Mouse (Mus musculus) adipocyte (in vitro differentiated cells): ENCODE data around the gene Grk6.
"Not testable (repeated sequence)": the region's sequence is repeated elsewhere in the genome, so short reads cannot be mapped to it uniquely, and the experiment has no call there.

ENCODE experiments used
- DNase-seq: peaks from one replicate; pipeline ENCODE4 v3.0.0-alpha.2; 2016; ENCODE audit warnings: low spot score

The Grk6 gene

DNA sequence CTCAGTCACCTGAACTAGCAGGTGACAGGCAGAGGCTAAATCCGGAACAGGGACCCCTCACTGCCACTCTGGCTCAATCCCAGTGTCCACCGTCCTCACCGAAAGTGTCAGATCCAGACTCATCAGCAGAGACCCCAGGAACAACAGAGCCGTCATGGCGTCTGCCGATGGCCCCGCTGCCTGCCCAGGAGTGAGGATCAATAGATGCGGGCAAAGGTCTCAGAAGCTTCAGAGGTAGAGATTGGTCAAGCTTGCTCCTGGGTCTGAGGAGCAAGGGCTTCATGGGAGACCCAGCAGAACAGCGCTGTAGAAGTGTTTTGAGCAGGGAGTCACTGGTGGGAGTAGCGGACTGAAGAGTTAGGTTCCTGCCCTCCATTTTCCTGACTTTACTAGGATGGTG is 18.3 kb upstream of the Grk6 start, which contains the start of gene F12:
Gene F12 (minus strand): TSS at position 181 of the 400 bp plus-strand sequence.
- DNase-seq, result no peak

DNA sequence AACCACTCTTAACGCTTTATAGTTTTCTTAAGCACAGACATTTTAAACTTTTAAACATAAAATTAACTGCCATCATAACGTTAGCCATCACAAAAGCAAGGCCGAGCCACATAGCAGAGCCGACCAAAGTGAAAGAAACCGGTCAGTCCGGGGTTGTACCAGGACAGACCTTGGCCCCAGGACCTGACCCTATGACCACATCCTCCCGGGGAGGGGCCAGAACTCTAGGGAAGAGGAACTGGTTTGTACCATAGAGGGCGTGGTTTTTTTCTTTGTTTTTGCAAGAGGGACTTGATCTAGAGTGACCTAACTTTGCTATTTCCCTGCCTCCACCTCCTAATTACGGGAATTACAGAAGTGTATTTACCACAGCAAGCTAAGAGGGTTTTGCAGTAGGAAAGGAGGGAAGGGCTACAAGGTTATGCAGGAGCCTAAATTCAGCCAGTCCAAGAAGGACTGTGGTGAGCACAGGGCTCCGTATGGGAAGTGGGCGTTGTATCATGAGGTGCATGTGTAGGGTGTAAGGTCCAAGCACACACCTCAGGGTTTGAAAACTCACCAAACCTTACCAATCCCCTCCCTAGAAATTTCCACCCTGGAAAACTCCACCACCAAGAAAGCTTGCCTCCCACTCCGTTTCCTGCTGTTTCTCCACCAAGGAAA is 15.5 kb upstream of the Grk6 start:
- DNase-seq, result peak; percentile 37

DNA sequence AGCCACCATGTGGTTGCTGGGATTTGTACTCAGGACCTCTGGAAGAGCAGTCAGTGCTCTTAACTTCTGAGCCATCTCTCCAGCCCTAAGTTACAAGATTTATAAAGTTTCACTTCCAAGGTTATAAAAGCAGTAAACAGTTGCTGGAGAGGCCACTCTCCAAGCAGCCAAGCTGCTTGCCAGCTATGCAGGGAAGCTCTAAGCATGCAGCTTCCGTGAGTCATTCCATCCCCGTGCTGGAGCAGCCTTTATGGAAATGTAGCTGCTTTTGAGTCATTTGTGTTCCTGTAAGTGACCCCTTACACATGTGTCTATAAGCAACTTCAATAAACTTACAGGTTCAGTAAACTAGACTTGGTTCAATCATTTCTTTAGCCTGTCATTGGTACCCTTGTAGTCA is 14.3 kb upstream of the Grk6 start:
- no peak for DNase-seq

DNA sequence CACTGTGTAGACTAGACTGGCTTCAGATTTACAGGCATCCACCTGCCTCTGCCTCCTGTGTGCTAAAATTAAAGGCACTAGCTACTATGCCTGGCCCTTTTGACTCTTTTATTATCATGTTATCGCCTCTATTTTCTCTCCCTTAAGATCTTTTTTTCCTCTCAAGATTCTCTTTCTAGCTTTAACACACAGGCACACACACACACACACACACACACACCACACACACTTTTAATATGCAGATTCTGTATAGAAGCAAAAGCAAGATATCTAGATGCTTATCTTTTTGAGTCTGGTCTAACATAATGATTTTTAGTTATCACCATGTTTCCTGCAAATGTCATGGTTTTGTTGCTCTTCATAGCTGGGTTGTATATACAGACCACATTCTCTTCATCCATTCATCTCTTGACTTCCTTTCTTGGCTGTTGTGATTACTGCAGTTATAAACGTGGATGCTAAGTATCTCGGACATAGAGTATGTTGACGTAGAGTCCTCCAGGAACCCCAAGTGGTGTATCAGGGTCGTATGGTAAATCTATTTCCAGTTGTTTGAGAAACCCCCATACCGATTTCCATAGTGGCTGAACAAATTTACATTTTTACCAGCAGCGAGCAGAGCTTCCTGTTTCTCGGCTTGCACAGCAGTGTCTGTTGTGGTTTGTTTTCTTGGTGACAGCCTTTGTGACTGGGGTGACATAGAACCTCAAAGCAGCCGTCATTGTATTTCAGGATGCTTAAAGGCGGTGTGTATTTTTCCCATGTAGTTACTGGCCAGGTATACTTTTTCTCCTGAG is 12.8 kb upstream of the Grk6 start:
- DNase-seq, result no peak

DNA sequence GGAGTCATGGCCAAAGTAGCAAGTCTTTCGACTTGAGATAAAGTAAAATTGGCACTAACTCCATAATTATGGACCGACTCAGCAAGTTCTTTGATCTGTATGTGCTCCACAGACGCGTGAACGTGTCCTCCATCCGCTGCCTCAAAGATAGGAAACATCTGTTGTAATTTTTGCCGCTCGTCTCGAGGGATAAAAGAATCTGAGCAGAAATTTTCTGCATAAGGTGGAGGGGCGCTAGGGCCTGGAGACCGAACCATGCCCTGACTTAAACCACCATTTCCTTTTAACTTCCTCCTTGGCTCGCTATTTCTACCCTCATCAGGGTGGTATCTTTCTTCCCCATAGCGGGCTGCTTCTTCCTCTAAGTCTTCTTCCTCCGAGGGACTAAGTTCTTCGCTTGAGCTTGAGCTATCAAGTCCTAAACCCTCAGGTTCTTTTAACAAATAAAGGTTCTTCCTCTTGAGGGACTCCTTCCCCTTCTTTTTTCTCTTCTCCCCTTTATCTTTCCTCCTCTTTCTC is 7.7 kb upstream of the Grk6 start:
- DNase-seq, result not testable (repeated sequence)

DNA sequence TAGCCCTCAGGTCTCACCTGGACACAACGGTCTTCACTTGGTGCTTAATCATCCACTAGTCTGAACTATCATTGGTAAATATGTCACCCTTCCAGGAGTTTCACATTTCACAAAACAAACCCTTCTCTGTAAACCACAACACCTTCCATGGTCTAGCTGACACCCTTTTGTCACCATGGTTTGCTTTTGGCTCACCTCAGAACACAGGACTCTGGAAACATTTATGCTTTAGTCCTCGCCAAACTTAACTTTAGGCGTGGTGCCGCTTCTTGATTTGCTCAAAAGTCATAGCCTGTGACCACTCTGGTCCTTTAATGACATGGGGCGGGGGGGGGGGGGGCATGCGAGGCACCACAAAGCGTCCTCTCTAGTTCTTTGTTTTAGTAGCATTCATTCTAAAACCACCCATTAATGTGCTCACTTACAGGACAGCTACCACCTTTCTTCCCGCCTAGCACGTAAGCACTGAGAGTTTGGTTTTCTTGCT is 1.0 kb upstream of the Grk6 start:
- DNase-seq, result no peak

DNA sequence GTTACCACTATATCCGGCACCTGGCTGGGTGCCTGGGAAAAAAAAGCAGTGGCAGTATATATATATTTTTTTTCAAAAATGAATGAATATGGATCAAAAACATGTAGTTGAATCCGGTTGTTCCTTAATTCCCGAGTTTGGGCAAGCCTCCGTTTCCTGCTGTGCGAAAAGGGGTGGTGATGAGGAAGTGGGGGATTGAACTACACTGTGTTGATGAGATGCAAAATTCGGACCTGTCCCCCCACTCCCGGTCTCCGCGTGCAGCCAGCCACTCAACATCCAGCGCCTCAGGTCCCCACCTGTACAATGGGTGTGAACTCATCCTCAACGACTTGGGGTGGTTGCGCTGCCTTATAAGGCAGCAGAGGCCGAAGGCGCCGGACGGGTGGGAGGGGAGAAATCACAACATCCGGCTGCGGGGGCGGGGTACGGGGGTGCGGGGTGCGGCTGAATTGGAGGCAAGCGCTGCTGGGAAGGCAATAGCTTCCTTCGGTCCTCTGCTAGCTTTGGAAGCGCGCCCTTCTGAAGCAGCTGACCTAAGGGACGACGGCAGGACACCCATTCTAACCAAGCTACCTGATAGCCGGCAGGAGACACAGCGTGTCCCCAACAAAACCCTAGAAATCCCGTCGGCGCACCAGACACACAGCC is 461 bp upstream of the Grk6 start:
- DNase-seq, result no peak

DNA sequence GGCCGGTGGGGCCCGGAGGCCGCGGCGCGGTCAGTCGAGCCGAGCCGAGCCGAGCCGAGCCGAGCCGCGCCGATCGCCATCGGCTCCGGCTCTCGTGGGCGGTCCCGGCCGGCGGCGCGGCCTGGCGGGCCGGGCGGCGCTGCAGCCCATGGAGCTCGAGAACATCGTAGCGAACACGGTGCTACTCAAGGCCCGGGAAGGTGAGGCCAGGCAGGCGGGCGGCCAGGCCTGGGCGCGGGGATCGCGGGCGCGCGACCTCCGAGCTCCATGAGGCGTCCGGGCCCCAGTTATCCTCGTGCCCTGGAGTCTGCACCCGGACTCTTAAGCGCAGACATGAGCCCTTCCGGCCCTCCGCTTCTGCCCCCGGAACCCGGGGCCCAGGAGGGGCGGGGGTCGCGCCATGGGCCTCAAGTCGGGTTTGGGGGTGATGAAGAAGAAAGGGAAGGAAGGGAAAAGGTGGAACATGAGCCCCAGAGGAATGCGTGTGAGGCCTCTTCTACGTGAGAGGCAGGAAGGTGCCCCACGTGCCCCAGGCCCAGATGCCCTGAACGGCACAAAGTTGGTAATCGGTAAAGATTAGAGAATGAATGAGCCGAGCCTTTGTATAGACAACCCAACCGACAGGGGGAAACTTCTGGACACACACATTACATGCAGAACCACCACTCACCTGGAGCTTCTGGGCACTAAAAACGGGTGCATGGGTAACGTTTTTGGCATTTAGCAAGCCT is 654 bp downstream of the Grk6 start:
- DNase-seq, result peak; percentile 42

DNA sequence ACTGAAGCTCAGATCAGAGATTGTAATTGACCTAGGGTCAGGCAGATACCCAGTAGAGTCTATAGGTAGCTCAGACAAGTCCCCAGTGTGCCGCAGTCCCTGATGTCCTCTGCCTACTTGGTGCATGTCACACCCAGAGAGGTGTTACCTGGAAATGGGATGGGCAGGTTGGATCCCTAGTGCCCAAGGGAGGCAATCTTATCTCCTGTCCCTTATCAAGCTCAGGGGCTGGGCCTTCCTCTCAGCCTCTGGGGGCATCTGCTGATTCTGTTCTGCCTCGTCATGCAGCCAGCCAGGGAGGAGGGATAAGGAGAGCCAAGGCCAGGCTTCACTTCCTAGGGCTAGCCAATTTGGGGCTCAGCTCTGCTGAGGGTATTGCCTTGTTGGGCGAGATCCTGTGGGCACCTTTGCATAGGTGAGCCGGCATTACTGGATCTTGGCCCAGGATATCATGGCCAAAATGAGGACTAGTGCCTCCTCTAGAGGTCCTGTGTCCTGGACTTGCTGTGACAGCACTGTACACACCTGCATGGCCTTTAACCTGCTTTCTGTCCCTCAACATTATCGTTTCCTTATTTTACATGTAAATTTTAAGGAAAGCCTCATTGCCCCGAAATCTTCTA is 1.7 kb downstream of the Grk6 start:
- DNase-seq, result no peak

DNA sequence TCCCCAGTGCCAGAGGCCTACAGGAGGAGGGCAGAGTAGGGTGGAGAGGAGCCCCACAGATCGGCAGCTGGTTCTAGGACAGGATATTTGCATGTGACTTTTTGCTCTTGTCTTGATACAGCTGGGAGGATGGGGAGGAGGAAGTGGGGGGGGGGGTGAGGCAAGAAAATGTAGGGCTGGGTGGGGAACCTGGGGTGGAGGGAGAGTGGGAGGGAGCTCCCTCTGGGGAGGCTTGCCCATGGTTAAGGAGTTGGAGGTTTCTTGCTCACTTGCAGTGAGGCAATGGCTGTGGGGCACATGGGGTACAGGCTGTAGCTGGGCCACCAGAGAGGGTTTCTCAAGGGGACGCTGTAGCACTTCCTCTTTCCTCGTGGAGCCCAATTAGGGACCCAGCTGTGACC is 2.7 kb downstream of the Grk6 start:
- DNase-seq, result no peak

DNA sequence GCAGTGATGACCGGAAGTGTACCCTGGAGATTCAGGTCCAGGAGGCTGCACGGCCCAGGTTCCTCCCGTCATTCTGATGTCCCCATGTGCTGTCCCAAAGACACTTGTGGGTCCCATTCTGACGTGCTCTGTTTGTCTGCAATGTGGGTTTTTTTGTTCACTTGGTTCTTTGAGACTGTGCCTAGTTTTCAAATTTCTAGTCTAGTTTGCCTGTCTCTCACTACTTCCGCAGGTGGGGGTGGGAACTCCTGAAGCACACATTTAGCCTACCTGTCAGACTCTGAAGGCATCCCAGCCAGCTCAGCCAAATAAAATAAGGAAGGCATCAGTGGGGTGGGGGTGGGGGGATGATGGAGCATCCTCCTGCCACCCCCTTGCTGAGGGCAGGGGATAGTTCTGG is 3.3 kb downstream of the Grk6 start:
- DNase-seq, result no peak

DNA sequence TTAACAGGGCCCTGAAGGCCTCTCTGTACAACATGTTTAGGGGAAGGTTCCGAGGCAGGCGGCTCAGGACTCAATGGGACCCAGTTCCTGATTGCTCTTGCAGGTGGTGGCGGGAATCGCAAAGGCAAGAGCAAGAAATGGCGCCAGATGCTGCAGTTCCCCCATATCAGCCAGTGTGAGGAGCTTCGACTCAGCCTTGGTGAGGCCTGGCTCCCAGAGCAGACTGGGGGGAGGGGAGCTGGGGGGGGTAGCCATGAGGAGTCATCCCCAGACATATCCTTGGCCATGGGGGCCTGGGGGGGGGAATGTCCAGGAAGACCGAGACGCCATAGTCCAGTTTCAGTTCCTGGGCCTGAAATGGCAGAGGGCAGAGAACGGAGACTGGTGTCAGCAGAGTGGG is 4.3 kb downstream of the Grk6 start:
- DNase-seq, result no peak

DNA sequence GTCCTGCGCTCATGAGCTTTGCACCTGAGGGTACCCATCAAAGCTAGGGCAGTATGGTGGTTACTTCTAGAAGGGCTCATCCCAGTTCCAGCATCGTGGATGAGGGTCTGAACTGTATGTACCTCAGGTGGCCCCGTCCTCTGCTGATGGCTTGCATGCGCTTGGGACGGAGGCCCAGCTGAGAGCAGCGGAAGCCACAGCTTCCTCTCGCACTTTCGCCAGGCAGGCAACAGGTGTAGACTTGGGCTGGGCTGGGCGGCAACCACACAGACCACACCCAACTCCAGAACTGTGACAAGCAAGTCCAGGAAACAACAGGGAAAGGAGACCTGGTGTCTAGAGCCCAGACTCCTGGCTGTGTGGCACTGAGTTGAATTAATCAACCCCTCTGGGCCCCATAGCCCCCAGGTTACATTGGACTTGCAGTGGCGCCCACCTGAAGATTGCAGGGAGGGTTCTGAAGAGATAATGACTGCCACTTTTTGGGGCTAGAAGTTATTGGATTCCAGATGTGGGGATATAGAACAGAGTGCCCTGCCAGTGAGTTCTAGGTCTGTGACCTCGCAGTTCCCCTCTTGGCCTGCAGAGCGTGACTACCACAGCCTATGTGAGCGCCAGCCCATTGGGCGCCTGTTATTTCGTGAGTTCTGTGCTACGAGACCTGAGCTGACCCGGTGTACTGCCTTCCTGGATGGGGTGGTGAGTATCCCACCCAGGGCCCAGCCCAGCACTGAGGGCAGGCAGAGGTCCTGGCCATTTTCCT is 5.0 kb downstream of the Grk6 start:
- DNase-seq, result peak; percentile 46

DNA sequence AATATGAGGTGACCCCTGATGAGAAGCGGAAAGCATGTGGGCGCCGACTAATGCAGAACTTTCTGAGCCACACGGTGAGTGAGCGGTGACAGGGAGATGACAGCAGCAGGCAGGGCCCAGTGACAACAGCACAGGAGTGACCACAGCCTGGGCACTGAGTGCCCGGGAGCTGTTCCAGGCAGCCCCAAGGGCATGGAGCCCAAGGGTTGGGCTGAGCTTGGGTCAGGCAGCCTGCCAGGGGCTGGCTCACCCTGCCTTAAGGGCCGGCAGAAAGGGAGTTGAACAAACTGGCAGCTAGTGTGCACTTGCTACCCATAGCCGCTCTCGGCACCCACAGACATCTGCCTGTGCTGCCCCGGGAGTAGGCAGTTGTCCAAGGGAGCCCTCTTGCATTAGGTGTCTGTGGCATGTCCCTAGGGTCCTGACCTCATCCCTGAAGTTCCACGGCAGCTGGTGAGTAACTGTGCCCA is 5.7 kb downstream of the Grk6 start:
- peak; percentile 94 for DNase-seq

DNA sequence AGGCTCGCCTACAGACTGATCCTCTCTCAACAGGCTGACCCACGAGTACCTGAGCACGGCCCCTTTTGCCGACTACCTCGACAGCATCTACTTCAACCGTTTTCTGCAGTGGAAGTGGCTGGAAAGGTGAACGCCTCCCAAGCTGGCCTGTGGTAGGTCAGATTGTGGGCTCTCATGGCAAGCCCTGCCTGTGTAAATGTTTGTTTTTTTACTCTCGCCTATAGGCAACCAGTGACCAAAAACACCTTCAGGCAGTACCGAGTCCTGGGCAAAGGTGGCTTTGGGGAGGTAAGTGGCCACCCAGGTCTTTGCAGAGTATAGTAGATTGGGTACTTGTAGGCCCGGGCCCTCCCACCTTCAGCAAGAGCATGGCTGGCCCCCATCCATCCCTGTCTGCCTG is 6.4 kb downstream of the Grk6 start:
- no peak for DNase-seq

DNA sequence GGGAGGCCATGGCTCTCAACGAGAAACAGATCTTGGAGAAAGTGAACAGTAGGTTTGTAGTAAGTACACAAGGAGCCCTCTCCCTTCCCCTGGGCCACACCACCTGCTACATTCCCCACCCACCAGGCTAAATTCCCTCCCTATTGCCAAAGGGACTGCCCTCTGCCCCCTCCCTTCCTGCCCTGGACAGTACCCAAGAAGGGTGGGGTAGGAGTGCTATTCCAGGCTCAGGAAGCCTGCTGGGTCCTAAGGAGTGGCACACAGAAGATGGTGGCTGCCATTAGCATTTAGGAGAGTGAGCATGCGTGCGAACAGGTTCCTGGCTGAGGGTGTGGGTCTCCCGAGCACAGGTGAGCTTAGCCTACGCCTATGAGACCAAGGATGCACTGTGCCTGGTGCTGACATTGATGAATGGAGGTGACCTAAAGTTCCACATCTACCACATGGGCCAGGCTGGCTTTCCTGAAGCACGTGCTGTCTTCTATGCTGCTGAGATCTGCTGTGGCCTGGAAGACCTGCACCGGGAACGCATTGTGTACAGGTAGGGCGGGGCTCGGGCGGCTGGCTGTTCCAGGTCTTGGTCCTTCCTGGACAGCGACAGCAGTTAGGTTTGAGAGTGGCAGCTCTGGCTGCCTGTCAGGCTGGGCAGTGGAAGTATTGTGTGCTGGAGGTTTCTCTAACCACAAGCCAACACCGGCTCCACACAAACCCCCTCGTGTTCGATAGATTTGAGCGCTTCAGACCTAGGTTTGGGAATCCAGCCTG is 7.1 kb downstream of the Grk6 start:
- DNase-seq, result peak; percentile 63

DNA sequence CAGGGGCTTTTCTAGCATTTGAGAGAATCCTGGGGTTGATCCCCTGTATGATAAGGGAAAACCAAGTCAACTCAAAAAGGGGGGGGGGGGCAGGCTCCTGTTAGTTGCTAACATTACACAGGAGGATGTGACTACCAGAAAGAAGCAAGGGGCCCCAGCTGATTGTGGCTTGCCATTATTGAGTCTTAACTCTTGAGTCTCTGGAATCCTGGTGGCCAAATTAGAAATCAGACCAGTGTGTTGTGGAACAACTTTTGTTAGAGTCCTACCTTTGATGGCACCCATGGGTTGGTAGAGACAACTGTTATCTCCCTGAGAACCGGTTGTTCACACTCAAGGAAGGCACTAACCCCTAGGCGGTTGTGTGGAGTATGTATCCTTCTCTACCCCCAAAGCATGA is 18.1 kb downstream of the Grk6 start:
- DNase-seq, result no peak

DNA sequence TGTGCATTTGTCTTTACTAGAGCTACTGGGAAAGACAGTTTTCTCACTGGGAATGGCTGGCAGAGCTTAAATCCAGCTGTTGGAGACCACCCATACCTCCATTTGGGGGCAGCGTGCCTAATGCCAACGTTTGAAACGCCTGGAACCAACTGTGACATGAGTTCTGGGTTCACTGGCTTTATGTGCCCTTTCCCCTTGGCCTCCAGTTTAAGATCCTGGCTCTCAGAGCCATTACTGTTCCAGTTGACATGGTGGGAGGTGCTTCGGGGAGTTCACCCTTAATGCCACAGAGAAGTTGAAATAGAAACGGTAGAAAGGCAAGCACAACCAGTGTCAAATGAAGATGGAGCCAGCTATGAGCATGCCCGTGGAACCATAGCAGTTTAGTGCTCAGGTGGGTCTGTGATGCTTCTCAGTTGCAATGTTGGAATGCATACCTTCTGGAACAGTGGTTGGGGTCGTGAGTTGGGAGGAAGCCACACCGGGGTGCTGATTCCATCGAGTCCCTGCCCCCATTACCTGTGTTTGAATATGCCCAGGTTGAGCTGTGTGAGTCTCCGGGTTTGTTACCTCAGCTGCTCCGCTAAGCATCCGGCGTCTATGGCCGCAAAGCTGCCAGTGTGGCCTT is 18.6 kb downstream of the Grk6 start:
- DNase-seq, result peak; percentile 62
